Mouse (Mus musculus) 3T3-L1 (cell line): ENCODE results near the gene Tmem211.

Source experiments
- DNase-seq: peaks from one replicate; pipeline ENCODE4 v3.0.0-alpha.2; 2015; ENCODE audit warnings: low read depth, low spot score

Gene Tmem211

DNA sequence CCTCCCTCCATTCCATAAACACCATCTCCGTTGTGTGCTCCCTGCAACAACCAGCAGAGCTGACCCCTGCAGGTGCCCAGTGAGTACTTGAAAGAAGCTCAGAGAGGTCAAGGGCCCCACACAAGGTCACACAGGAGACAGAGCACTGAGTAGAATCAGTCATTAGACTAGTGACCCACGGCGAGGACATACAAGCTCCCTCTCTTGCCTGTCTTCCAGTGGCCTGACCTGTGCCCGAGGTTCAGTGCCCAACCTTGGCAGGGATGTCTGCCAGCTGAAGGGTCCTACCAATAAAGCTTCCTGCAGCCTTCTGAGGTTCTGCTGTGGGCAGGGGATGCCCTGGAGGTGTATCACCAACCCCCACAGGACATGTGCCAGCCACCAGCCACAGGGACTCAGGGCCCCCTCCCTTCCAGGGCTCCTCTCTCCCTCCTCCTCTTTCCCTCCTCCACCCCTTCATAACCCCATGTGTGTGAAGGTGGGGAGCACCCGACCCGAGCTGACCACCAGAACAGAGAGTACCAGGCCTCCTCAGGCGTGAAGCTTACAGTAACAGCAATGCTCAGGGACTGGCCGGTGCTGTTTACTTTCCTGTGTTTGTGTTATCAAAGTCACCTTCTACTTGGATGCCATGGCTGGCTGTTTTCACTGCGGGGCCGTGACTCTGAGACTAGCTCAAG, 14.4 kb upstream of the Tmem211 start:
- no peak for DNase-seq

DNA sequence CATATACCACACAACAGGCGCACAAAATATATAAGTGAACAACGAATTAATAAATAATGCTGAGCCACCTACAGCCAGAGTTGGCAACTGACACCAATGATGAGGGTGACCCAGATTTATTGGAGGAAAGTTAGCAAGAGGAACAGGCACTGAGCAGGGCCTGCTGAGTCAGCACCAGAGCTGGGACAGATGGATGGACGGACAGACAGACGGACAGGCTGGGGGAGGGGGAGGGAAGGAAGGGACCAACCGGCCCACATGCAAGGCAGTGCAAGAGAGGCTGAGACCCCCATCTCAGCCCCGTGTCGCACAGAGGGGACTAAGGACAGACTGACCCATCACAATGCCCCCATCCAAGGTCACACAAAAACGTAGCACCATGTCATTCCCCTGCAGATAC, 12.7 kb upstream of the Tmem211 start:
- no peak for DNase-seq

DNA sequence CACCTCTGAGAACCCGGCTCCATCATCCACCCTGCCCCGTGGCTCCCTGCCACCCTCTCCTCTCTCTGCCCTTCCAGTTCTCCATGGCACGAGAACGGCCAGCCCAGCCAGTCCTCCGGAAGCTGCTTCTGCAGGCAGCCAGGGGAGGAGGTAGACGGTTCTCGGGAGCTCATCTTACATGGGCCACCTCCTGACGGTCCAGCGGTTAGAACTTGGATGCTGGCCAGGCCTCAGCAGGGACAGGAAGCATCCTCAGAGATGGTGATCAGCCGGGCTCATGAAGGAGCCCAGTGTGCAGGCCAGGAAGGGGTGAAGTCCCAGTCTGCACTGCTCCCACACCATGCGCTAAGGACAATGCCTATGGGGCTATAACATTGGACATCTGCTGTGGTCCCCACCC, 12.3 kb upstream of the Tmem211 start:
- DNase-seq: no peak

DNA sequence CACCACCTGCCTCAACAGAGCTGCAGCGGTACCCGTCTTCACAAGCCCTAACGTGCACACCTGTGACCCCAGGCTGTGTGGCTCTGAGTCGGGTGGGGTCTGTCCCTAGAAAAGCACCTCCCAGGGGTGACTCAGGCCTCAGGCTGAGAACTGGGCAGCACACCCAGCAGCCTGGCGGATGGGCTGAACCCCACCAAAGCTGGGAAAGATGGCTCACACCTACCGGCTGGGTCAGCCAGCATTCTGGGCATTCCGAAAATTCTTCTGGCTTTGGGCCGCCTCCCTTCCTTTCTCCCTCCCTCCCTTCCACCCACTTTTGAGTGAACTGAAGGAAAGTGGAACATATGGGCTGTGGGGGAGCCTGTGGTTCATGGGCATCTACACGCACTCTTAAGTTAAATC, 11.1 kb upstream of the Tmem211 start:
- DNase-seq: no peak

DNA sequence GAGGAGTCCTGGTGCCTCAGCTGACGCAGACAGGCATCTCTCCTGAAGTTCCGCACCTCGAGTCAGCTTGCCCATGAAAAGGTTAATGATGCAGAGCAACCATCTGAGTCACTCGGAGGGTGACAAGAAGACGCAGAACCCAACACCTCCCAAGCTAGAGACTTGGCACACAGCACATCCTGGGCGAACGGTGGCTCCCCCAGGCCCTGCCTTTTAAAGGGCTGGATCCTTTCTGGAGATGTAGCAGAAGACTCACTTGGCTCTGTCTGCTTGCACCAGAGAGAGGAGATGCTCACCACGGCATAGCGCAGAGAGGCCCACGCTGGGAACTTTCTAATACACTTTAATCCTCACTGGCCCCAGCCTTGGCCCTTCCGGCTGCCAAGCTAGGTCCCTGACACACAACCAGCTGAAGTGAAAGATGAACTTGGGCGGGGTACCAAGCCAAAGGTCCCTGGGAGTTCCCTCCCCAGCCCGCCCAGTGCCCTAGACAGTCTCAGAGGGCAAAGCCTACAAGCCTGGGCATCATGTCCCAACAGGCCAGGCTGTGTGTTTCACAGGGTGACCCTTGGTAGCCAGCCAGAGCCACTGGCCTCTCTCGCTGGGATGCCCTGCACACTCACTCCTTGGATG, 10.3 kb upstream of the Tmem211 start:
- no peak for DNase-seq

DNA sequence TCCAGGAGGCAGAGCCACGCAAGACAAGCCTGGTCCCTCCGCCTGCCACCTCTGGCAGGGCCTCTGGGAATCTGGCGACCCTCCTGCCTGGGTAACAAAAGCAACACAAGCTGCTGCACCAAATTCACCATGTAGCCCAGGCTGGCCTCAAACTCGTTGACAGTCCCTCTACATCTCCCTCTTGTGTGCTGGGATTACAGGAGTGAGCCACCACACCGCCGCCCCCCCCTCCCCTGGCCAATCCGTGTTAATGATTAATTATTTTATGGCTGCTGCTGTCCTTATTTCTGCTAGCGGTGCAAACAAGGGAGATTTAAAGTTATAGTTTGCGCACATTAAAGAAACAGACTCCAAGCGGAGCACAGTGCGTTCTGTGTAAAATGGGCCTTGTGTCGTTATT, 9.6 kb upstream of the Tmem211 start:
- DNase-seq: no peak

DNA sequence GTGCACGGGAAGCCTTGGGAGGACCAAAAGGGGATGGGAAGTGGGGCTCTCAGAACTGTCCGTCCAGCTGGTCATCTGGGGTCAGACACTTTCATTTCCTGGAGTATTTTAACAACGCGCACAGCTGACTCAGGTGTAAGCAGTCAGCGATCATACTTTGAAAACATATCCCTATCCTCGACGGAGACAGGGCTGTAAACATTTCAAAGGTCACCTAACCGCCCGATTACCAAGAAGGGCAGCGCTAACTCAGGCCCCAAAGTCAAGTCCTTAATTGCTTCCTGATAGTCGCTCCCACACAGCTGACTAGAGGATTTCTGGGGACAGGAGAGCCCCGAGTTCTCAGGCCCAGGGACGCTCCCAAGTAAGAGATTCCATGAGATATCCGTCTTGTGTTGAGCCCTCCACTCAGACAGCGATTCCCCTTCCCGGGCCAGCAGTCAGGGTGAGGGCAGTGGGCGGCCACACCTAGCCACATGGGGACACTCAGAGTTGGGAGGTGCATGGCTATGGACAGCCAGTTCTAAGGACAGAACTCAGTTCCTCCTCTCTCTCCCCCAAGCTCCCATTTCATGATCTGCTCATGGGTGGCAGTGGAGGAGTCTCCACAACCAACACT, 8.0 kb upstream of the Tmem211 start:
- no peak for DNase-seq

DNA sequence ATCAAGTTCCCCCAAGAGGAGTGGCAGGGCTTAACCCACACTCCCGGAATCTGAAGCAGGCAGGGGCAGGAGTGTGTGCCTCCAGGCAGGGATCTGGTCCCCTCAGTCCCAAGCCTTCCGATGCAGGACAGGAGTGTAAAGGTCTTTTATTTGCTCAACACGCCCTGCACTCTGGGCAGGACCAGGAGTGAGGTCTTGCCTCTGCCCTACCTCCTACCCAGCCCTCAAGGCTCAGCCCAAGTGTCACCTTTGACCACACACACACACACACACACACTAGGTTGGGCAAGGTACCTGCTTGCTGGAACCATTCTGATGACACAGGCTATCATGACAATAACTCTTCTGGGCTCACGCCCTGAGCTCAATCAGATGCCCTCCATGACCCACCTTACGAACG, 7.3 kb upstream of the Tmem211 start:
- DNase-seq: no peak

DNA sequence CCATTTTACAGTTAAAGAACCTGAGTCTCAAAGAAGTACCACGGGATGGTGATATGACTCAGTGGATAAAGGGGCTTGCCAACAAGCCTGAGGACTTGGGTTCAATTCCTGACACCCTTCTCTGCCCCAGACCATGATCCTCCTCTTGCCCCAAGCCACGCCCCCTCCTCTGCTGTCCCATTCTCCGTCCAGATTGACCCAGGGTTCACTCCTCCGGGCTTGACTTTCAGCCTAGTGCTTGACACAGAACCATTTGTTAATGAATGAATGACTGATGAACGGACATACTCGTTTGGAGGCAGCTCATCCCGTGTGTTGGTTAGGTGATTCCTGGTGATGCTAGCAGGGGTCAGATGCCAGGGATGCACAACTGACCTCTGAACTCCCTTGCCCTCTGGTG, 6.8 kb upstream of the Tmem211 start:
- no peak for DNase-seq

DNA sequence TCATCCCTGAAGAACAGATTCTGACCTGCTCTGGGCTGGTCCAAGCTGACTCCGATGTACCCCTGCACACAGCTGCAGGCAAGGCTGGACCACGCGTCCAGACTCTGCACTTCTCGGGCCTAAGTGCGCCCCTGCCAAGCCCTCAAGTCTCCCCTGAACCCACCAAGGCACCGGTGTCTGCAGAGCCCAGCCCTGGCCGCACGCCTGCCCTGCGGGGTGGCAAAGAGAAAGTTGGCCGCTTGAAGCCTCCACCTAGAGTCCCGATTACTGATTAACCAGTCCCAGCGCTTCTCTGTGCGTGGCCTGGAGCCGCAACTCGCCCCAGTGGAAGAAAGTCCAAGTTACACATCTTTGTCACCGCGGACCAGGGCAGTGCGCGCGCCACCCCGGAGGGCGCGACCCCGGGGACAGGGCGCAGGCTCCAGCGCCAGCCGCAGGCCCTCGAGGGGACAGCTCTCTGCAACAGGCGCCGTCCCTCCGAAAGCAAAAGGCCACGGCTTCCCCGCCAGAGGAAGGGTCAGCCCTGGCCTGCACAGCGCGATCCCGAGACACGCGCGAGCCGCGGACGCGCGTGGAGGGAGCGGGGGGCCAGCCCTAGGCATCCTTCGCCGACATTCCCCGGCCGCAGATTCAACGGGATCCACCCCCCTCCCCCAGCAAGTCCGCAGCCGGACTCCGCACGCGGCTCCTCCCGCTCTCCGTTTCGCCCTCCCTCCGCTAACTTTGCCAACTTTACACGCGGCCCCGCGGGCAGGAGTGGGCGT, 6.1 kb upstream of the Tmem211 start:
- DNase-seq: no peak

DNA sequence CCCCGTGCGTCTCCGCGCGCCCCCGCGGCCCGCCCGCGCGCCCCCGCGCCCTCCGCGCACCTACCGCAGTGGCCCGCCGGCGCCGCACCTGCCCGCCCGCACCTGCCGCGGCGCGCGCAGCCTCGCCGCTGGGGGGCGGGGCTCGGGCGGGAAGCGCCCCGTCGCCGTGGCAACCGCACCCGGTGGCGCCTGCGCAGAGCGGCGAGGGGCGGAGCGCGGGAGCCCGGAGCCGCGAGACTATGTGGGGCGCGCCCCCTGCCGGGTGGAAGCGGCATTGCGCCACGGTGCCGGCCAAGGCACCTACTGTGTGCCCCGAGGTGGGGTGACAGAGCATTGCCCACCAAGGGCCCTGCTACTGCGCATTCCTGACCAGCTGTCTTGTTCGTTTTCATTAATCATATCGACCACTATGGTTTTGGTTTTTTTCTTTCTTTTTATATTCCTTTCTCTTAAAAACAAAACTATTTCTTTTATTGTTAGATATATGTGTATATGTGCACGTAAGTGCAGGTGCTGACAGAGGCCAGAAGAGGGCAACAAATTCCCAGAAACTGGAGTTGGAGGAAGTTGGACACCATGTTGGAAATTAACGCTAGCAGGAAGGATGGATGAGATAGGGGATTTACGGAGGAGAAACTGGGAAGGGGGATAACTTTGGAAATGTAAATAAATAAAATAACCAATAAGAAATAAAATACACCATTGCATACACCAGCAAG, 5.4 kb upstream of the Tmem211 start, which contains the start of gene 2900026A02Rik:
Gene 2900026A02Rik (minus strand): TSS at position 90 of the 719 bp plus-strand sequence.
- no peak for DNase-seq

DNA sequence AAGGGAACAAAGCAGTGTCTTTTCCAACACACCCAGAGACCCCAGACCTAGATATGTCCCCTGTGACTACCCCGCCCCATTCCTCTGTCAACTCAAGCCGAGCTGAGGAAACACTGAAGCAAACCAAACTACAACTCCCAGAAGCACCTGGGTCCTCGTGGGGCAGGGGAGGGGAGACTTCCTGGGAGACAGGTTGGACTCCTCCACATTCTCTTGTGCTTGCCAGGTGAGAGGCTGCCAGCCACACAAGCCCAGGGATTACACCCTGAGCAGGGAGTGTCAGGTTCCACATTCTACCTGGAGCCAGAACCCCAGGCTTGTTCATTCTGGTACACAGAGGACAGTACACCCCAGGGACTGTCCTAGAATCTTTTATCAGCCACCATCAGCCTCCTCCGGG, 2.8 kb upstream of the Tmem211 start:
- DNase-seq: no peak

DNA sequence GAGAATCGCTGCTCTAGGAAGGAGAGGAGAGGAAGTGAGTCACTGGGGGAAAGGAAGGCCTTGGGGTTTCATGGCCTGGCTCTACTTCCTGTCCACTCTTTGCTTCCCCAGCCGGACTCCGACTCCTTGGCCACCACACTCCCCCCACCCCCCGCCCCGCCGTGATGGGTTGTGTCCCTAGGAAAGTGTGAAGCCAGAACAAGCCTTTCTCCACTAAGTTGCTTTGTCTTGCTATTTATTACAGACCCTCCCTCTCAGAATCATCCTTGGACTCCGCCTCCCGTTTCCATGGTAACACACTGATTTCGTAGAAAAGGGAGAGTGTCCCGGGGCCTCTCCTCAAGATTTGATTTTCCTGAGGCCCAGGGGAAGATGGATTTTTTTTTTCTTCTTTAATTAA, 1.4 kb upstream of the Tmem211 start:
- no peak for DNase-seq

DNA sequence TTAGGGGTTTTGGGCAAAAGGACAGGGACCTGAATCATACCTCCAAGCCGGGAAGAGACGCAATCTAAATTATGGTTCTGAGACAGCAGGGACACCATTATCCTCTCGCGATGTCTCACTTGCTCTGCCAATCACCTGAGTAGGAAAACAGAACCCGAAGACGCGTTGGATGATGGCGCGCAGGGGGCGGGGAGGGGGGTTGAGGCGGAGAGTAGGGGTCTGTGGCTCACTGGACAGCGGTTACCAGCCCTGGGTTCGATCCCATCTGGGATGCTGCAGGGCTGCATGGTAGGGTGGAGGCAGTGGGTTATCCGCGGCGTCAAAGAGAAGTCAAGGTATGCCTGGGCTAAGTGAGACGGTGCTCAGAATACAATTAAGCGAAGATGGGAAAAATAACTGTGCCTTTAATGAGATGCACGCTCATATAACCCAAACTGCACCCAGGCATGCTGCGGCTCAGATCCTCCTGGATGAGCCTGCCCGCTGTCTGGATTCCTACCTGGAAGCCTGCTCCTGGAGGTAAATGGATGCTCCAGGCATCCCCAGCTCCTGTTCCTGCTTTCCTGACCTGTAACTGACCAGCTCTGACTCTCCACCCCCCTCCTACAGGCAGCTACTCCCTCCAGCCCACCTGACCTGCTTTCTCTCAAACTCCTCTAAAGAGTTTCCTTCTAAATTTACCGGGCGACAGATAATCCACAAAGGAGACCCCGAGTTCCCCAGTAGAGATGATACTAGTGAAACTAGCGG, 848 bp upstream of the Tmem211 start:
- no peak for DNase-seq

DNA sequence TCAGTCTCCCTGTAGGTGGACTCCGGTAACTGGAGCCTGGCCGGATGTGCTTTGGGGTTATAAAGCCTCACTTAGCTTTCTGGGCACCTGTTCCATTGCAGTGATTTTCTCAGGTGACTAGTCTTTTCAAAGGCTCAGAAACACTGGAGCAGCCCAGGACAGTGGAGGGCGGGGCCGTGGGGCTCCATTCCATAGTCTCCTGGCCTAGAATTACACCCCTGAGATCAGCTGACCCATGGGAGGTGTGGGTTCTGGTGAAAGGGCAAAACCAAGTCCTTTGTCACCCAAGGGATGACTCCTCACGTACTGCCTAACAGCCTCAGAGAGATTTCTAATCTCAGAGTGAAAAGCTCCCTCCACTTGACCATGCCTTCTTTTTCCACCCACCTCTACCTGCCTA, 3.5 kb downstream of the Tmem211 start:
- no peak for DNase-seq

DNA sequence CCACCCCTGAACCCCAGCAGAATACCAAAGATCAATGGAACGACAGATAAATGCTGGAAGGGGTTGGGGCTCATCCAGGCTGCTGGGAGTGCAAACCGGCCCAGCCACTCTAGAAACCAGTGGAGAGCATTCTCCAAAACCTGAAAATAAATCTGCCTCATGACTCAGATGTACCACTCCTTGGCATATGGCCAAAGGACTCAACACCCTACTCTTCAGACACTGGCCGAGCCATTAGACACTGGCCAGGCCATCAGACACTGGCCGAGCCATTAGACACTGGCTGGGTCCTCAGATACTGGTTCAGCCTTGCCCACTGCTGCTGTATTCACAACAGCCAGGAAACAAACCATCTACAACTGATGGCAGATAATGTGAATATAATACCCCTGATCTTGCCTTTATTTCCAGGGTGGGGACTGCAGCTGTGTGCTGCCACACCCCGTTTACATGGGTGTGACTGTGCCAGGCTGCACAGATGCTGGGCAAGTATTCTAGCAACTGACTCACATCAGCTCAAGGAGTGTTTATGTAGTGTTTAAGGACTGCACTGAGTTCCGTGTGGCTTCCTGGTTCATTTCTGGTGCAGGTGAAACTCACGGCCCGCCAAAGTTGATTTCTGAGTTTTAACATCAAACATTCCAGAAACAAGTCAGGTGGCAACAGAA, 22.7 kb downstream of the Tmem211 start:
- no peak for DNase-seq

DNA sequence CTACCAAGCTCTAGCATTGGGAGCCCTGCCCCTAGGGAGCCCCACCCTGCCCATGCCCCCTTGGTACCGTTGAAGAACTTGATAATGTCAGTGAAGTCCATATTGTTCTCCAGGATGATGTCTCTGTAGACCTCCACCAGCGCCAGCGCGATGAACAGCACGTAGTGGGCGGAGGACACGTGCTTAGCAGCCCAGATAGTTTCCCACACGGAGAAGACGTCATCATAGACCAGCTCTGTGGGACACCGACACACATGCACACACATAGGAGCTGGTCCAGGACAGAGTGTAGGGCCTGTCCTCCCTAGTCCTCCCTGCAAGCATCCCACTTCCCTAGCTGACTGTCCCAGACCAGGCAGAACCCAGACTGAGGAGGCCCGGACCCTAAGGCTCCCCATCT, 24.1 kb downstream of the Tmem211 start:
- DNase-seq: no peak

DNA sequence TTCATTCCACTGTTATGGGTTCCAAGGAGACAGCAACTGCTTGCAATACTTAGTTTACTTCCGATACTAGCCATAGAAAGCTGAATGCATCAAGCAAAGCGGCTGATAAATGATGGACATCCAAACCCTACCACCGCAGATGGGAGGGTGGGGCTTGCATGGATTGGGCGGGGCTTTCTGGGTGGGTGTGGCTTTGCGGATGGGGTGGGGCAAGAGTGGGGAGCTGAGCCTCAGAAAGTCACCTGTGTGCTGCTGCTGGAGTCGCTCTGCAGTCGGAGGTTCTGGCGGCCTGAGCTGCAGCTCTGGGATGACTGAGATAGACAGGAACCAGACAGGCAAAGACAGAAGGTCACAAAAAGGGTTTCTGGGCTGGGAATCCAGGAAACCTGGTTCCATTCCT, 38.9 kb downstream of the Tmem211 start:
- DNase-seq: no peak

DNA sequence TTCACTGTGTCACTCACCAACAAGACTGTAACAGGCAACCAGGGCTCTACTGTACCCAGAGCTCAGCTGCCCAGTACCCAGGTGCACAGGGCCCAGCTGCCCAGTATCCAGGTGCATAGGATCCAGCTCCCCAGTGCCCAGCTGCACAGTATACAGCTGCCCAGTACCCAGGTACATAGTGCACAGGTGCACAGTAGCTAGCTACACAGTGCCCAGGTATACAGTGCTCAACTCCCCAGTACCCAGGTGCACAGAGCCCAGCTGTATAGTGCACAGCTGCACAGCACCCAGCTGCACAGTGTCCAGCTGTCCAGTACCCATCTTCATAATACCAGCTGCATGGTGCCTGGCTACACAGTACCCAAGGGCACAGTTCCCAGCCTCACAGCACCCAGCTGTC, 41.5 kb downstream of the Tmem211 start:
- no peak for DNase-seq

DNA sequence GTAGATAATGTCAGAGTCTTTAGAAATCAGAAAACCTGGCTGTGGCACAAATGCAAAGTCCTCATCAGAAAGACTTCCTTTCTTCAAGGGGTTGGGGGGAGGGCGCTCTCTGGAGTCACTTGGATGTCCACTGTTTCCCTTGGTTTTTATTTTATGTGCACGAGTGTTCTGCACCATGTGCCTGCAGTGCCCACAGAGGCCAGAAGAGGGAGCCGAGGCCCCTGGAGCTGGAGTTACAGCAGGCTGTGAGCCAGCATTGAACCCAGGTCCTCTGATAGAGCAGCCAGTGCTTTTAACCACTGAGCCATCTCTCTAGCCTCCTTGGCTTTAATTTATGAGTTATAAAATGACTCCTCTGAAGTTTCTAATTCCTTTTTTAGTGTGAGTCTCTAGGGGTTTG, 43.3 kb downstream of the Tmem211 start:
- no peak for DNase-seq
